Mouse (Mus musculus) liver (tissue): Measurements from ENCODE around the gene Clybl.

Source experiments
- DNase-seq: peaks from one replicate; pipeline ENCODE4 v3.0.0-alpha.2; 2020; ENCODE audit warnings: mixed read lengths

Clybl gene

GRCm38 (mm10) chr14:122367252-122367868 is 185.9 kb downstream of the Clybl start:
- no peak for DNase-seq

- DNase-seq, result no peak
These were observed 186.4 kb downstream of the Clybl start for GRCm38 (mm10) chr14:122367882-122368418.

DNA sequence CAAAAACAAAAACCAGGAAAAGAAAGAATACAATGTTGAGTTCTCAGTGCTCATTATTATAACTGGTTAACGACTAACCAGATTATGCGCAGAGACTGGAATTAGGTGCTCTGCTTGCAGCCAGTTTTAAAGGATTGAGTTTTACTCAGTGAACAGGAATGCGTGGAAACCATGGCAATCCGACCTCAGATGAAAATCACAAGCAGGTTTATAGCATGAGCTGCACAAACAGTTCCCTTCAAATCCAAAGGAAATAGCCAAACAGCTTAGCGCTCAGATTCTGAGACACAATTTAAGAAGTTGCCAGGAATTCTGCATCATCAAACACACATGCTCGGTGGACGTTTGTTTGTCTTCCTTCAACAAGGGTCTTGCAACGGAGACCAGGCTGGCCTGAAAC is 187.0 kb downstream of the Clybl start:
- no peak for DNase-seq

GRCm38 (mm10) chr14:122371979-122372378 is 190.5 kb downstream of the Clybl start:
- DNase-seq, result no peak

DNA sequence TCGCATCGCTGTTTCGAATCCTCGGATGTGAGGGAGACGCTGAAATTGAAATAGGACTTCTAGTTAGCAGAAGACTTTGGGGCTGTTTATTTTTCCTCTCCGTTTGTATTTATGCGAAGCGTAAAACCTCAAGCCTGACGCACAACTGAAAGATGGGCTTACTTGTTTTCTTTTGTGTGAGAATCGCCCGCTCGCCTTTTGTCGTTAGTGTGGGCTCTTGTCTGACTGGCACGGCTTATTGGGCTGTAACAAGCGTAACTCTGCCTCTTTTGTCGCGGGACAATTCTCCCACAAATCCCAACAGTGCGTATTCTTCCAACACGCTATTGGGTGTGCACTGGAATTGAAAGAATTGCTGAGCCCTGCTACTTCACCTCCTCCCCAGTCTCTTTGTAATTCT is 192.0 kb downstream of the Clybl start:
- no peak for DNase-seq

- no peak for DNase-seq
These were observed 192.9 kb downstream of the Clybl start for GRCm38 (mm10) chr14:122374285-122374997.

GRCm38 (mm10) chr14:122375070-122375811 is 193.7 kb downstream of the Clybl start:
- DNase-seq, result no peak

DNA sequence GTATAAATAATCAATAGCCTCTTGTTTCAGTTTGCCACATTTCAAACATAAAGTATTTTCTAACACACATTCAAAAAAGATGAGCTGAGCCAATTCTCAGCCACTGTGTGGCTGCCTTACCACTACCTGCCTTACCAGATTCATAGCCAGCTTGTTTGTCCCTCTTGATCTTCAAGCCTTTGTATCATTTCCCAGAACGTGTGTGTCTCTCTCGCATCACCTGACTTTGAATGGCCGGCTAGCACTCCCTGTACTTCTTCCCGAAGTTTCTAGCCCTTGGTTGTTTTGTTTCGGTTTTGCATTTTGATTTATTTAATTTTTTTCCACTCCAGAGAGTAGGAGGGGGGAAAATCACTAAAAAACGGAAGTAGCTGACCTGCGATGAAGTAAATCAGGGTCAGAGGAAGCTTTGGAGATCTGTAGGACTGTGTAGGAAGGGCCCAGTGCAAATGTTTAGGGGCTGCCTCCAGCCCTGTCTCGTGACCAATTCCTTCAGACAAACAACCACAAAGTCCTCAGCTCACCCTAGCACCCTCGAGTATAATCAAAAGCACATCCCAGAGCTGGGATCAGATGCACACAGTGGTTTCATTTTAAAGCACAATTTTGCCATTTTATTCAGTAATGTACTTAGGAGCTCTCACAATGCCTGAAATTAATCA is 195.1 kb downstream of the Clybl start:
- no peak for DNase-seq

DNA sequence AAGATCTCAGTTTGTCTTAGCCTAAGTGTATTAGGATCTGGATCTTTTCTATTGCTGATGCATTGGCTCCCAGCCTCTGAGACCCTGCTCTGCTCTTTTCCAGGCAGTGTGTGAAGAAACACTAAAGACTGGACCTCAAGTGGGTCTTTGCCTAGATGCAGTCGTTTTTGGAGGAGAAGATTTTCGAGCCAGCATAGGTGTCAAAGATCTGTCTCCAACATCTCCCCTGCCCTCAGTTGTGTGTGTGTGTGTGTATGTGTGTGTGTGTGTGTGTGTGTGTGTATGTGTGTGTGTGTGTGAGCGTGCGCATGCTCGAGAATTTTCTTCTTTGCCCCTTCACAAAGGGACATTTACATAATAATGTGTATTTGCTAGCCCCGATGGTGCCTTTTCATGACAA is 196.2 kb downstream of the Clybl start:
- no peak for DNase-seq

- DNase-seq, result no peak
These were observed 197.6 kb downstream of the Clybl start for GRCm38 (mm10) chr14:122379076-122379475.

- DNase-seq, result no peak
These were observed 198.5 kb downstream of the Clybl start for GRCm38 (mm10) chr14:122379996-122380395.

- no peak for DNase-seq
These were observed 199.7 kb downstream of the Clybl start for GRCm38 (mm10) chr14:122380896-122381845.

GRCm38 (mm10) chr14:122382281-122382680 is 200.8 kb downstream of the Clybl start:
- DNase-seq, result no peak

- DNase-seq, result no peak
These were observed 202.4 kb downstream of the Clybl start for GRCm38 (mm10) chr14:122383931-122384330.

DNA sequence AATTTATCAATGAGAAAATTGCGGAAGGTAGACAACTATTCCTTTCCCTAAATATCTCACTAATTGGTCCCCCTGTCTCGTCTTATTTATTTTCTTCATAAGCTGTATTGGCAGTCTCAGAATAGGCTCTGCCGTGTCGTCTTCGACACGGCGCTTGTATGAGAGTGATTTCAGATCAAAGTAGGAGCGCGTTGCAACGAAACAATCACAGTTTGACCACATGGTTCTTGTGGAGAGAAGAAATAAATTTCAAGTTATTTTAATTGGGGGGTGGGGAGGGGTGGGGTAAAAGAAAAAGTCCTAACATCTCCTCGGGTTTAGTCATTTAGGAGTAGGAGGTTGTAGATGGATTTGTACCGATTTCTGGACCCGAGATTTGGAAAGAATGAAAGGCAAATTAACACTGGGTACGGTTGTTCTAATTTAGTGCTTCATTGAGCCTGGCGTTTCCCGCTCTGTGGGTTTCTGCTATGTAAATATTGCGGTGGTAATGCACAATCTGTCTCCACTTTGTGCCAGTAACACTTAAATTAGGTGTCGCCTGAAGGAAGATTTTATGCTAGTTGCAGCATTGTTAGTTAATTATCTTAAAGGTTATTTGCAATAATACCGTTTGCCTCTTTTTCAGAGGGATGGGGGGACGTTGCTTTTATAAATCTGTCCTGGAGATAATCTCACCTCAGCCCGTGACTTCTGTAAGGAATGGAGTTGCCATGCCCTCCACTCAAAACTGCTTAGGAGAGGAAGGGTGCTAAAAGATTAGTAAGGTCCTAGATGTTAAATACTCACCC is 203.1 kb downstream of the Clybl start:
- no peak for DNase-seq

GRCm38 (mm10) chr14:122385238-122385534 is 203.7 kb downstream of the Clybl start:
- no peak for DNase-seq

- DNase-seq, result no peak
These were observed 204.3 kb downstream of the Clybl start for GRCm38 (mm10) chr14:122385758-122386157.

GRCm38 (mm10) chr14:122386281-122387130 is 205.0 kb downstream of the Clybl start:
- no peak for DNase-seq

DNA sequence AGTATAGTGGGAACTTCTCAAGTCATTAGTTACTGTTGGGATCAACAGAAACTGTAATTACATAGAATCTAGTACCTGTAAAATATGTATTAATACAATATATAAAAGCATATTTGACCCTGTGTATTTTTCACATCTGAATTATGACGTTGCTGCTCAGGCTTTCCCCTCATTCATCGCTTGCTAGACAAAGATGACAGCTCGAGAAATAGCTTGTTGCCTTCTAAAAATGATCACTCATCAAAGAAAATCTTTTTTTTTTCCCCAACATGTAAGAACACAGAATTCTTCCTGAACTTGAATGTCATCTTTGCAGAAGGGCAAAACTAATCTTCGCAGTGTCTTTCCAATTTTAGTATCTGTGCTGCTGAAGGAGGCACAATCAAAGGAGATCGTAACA is 206.3 kb downstream of the Clybl start:
- DNase-seq, result no peak

GRCm38 (mm10) chr14:122388431-122389031 is 207.0 kb downstream of the Clybl start:
- no peak for DNase-seq
